In genomic region chr11:61930098-61930517, GRCm38 (mm10) we compare ENCODE assay signal across 8 mouse cellular contexts. TPM values are rescaled to one million over a fixed set of nuclear protein-coding genes. Genes with fewer than 3 reads are reported as not detected.
DNase-seq lines count a peak whose midpoint lies in the region; ATAC-seq lines count a peak whose summit lies in the region.

Gene Akap10, minus strand, starts transcription at chr11:61930252.

- ATAC-seq in forebrain, embryonic 14.5 days: peak; percentile 97
- peak; percentile 94 for ATAC-seq in neural tube, embryonic 15.5 days (ENCODE audit: low FRiP score)

- peak within 1 kb of the TSS; percentile 54 for H3K4me2 ChIP-seq in forebrain, embryonic 14.5 days (ENCODE audit: low read length)
- H3K4me2 ChIP-seq in neural tube, embryonic 15.5 days: peak within 1 kb of the TSS; percentile 77

- WGBS in forebrain, embryonic 14.5 days: 0% methylated on average over 35 of the region's 43 CpGs
- under 1% methylated on average over 36 of the region's 43 CpGs for WGBS in neural tube, embryonic 15.5 days

- H3K27me3 ChIP-seq in forebrain, embryonic 14.5 days (replicated peaks; ENCODE audit: control insufficient read depth, insufficient read depth, low read length): no peaks in the 10 kb centered on the region
- no peaks in the 10 kb centered on the region for H3K27me3 ChIP-seq in neural tube, embryonic 15.5 days (replicated peaks)

- no peaks in the 10 kb centered on the region for H3K36me3 ChIP-seq in forebrain, embryonic 14.5 days (ENCODE audit: control insufficient read depth, insufficient read depth, low read length)
- no peaks in the 10 kb centered on the region for H3K36me3 ChIP-seq in neural tube, embryonic 15.5 days

- H3K9me3 ChIP-seq in forebrain, embryonic 14.5 days (replicated peaks; ENCODE audit: control insufficient read depth, low read length): no peaks in the 10 kb centered on the region
- no peaks in the 10 kb centered on the region for H3K9me3 ChIP-seq in neural tube, embryonic 15.5 days (replicated peaks)

- peaks cover 7% of the 10 kb centered on the region; the same call in 1 of the 2 replicates for H3K4me1 ChIP-seq in forebrain, embryonic 14.5 days (ENCODE audit: control insufficient read depth, insufficient read depth, low read length)
- H3K4me1 ChIP-seq in neural tube, embryonic 15.5 days: peaks cover 20% of the 10 kb centered on the region

- H3K27ac ChIP-seq in forebrain, embryonic 14.5 days (ENCODE audit: low read depth, low read length): peak within 1 kb of the TSS; percentile 82
- peak within 1 kb of the TSS; percentile 94 for H3K27ac ChIP-seq in neural tube, embryonic 15.5 days (replicated peaks)

- peak within 1 kb of the TSS; percentile 93 for H3K9ac ChIP-seq in forebrain, embryonic 14.5 days (ENCODE audit: low read length)
- peak within 1 kb of the TSS; percentile 78 for H3K9ac ChIP-seq in neural tube, embryonic 15.5 days (replicated peaks)

- intact Hi-C loops in heart, postnatal 14 days (cut with DNase I): no loop called here

- DNase-seq in ES-CJ7 (ENCODE audit: low read depth, low spot score): peak; percentile 92
- DNase-seq in cerebellum, adult 11 months: peak; percentile 93
- DNase-seq in forebrain, embryonic 14.5 days (ENCODE audit: low spot score): peak; percentile 98
- peak; percentile 96 for DNase-seq in heart, postnatal 14 days
- peak; percentile 95 for DNase-seq in layer of hippocampus, adult 11-12 months (ENCODE audit: low spot score)
- peak; percentile 93 to 94 for DNase-seq in lung, adult 18-20 months
- DNase-seq in testis, postnatal 14 days (ENCODE audit: low spot score): peak; percentile 95

- H3K4me3 ChIP-seq in forebrain, embryonic 14.5 days (ENCODE audit: low read depth, low read length): peak within 1 kb of the TSS; percentile 95
- H3K4me3 ChIP-seq in neural tube, embryonic 15.5 days (replicated peaks): peak within 1 kb of the TSS; percentile 82

RNA-seq across cellular contexts. Expression of gene Akap10, which starts in this region (rescaled TPM):
- polyA plus RNA-seq in forebrain, embryonic 14.5 days (2014; fragmentation: Nextera tagmentation; extraction: Ambion mirVana): 8.9 and 10.8 TPM in 2 replicates
- total RNA-seq in heart, postnatal 14 days (2021): 10 to 100 TPM; 14.7 to 15.6 TPM
- 12.0 and 13.1 TPM in 2 replicates for polyA plus RNA-seq in neural tube, embryonic 15.5 days (2015; fragmentation: Nextera tagmentation; extraction: Ambion mirVana)

Comparison
In these comparisons a context has a peak if more than half of its experiments do, and no peak if none do; other contexts are left out.
1. Peak in every context shown above with its lines: DNase-seq, ATAC-seq, H3K4me3 ChIP-seq and H3K27ac ChIP-seq.